ENCODE assay signal across 16 mouse cellular contexts in genomic region chr4:143719155-143719554, GRCm38 (mm10).
"Had no signal": no experiment of that assay in that cellular context is flagged by ENCODE, and none has a peak within 500 bp of the region (broad histone marks: within the 10 kb centered on the region; RNA-seq: fewer than 3 reads in every experiment).

Gene Gm13078 (plus strand): TSS chr4:143719455.

- DNase-seq: cerebellum, adult 9-10 months; cerebellum, adult 9-11 months; cerebellum, postnatal 10 days; cerebellum, postnatal 14 days; cerebellum, postnatal 25 days; cerebellum, postnatal 36 days; embryo, embryonic 11 days; forebrain, postnatal 0 days; gastrocnemius, adult 2 months; gastrocnemius, postnatal 10 days; gastrocnemius, postnatal 14 days; gastrocnemius, postnatal 25 days; gastrocnemius, postnatal 36 days; heart, adult 11 months; heart, adult 18-20 months; heart, adult 2 months had no signal
